Mouse (Mus musculus): ENCODE measurements around the gene Crkl. TPM values are rescaled to one million over a fixed set of nuclear protein-coding genes. Genes with fewer than 3 reads are reported as not detected.

Crkl gene
- polyA plus RNA-seq, 1 experiment from 2014 or later, result 70.9 TPM

- Histone ChIP-seq H3K9me3 (no peaks in the 10 kb centered on the region), H3K4me3 (no peak overlapping the region), H3K27me3 (replicated peaks; ENCODE audit: low read depth, poor library complexity, severe bottlenecking) (no peaks in the 10 kb centered on the region), H3K4me1 (no peaks in the 10 kb centered on the region), H3K36me3 (replicated peaks) (peaks cover 78% of the 10 kb centered on the region), H3K27ac (replicated peaks) (no peak overlapping the region)
- no peak for DNase-seq (ENCODE audit: low spot score)
- WGBS, result 88% methylated on average over 1 of the region's 1 CpGs
Observed at GRCm38 (mm10) chr16:17461596-17461995, 9.8 kb downstream of the Crkl start.

- H3K4me1 ChIP-seq, result no peaks in the 10 kb centered on the region
- no peak for DNase-seq (ENCODE audit: low spot score)
- H3K36me3 ChIP-seq (replicated peaks), result peaks cover 75% of the 10 kb centered on the region
- no peak overlapping the region for H3K4me3 ChIP-seq
- WGBS, result 90% methylated on average over 2 of the region's 2 CpGs
- H3K9me3 ChIP-seq, result no peaks in the 10 kb centered on the region
- no peak overlapping the region for H3K27ac ChIP-seq (replicated peaks)
- H3K27me3 ChIP-seq (replicated peaks; ENCODE audit: low read depth, poor library complexity, severe bottlenecking), result no peaks in the 10 kb centered on the region
Observed at GRCm38 (mm10) chr16:17463184-17463583, 11.4 kb downstream of the Crkl start.

DNA sequence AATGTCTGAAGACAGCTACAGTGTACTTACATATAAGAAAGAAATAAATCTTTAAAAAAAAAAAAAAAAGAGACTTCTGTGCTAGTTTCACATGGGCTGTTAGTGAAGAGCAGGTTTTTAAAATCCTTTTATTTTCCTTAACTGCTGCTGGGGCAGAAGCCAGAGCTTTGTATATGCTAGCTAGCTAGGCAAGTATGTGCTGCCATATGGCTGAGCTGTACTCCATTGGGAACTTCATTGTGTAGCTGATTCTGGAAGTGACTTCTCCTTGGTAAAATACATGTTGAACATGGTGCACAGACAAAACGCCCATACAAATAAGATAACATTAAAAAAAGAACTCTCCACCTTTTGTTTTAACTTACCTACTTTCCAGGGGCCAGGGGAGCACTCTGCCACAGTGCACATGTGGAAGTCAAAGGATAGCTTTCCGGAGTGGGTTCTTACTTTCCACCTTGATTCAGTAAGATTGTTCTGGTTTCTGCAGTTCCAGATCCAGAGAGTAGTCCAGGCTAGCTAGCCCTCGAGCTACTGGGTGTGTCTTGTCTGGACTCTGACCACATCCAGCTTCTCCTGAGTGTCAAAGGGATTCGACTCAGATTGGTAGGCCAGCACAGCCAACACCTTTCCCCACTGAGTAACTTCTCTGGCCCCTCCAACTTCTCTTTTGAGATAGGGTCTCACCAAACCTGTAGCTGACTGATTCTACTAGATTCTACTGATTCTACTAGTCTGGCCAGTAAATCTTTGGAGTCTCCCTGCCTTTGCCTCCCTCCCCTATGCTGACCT lies 15.3 kb downstream of the Crkl start:
- Histone ChIP-seq H3K4me3 (no peak overlapping the region), H3K36me3 (replicated peaks) (peaks cover 75% of the 10 kb centered on the region), H3K4me1 (no peaks in the 10 kb centered on the region), H3K27me3 (replicated peaks; ENCODE audit: low read depth, poor library complexity, severe bottlenecking) (no peaks in the 10 kb centered on the region), H3K9me3 (no peaks in the 10 kb centered on the region), H3K27ac (replicated peaks) (no peak overlapping the region)
- WGBS, result 89% methylated on average over 4 of the region's 4 CpGs
- no peak for DNase-seq (ENCODE audit: low spot score)

DNA sequence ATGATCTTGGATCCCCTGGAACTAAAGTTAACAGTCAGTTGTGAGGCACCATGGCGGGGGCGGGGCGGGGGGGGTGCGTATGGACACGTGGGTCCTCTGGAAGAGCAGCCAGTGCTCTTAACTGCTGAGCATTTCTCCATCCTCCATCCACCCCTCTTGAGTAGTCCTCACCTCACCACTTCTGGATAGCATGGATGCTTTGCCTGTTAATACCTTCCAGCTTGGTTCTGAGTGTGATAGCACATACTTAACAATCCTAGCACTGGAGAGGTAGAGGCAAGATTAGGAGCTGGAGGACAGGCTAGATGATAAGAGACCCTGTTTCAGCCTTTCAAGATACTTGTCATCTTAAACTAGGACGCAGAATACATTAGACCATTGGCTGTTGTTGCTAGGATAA lies 20.7 kb downstream of the Crkl start:
- H3K27ac ChIP-seq (replicated peaks), result no peak overlapping the region
- DNase-seq (ENCODE audit: low spot score), result no peak
- no peaks in the 10 kb centered on the region for H3K4me1 ChIP-seq
- H3K27me3 ChIP-seq (replicated peaks; ENCODE audit: low read depth, poor library complexity, severe bottlenecking), result no peaks in the 10 kb centered on the region
- H3K36me3 ChIP-seq (replicated peaks), result peaks cover 85% of the 10 kb centered on the region
- 89% methylated on average over 6 of the region's 6 CpGs for WGBS
- no peak overlapping the region for H3K4me3 ChIP-seq
- H3K9me3 ChIP-seq, result no peaks in the 10 kb centered on the region

GRCm38 (mm10) chr16:17474091-17474490 lies 22.3 kb downstream of the Crkl start:
- peak; percentile 25 for DNase-seq (ENCODE audit: low spot score)
- peaks cover 88% of the 10 kb centered on the region for H3K36me3 ChIP-seq (replicated peaks)
- H3K27me3 ChIP-seq (replicated peaks; ENCODE audit: low read depth, poor library complexity, severe bottlenecking), result no peaks in the 10 kb centered on the region
- H3K9me3 ChIP-seq, result no peaks in the 10 kb centered on the region
- no peak overlapping the region for H3K27ac ChIP-seq (replicated peaks)
- H3K4me3 ChIP-seq, result no peak overlapping the region
- H3K4me1 ChIP-seq, result no peaks in the 10 kb centered on the region

DNA sequence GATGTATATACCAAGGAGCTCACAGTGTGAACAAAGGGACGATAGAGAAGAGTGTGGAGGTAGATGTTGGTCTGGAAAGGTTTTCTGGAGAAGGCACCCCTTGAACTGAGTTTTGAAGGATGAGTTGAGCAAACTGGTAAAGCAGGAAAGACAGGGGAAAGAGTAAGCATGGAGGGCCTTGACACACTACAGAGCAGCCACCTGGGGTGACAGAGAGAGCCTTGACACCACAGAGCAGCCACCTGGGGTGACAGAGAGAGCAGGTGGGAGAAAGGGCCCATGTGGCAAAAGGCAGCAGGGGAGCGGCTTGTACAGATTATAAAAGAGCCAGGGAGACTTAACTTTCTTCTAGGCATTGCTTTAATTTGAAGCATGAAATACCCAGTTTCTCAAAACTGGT lies 23.0 kb downstream of the Crkl start:
- Histone ChIP-seq H3K27me3 (replicated peaks; ENCODE audit: low read depth, poor library complexity, severe bottlenecking) (no peaks in the 10 kb centered on the region), H3K36me3 (replicated peaks) (peaks cover 88% of the 10 kb centered on the region), H3K4me3 (no peak overlapping the region), H3K4me1 (no peaks in the 10 kb centered on the region), H3K9me3 (no peaks in the 10 kb centered on the region), H3K27ac (replicated peaks) (no peak overlapping the region)
- no peak for DNase-seq (ENCODE audit: low spot score)
- 91% methylated on average over 2 of the region's 2 CpGs for WGBS

GRCm38 (mm10) chr16:17475326-17475725 lies 23.5 kb downstream of the Crkl start:
- WGBS, result 92% methylated on average over 4 of the region's 4 CpGs
- no peak for DNase-seq (ENCODE audit: low spot score)

GRCm38 (mm10) chr16:17478331-17478943 lies 26.6 kb downstream of the Crkl start:
- no peak overlapping the region for H3K4me3 ChIP-seq
- H3K27ac ChIP-seq (replicated peaks), result no peak overlapping the region
- H3K36me3 ChIP-seq (replicated peaks), result peaks cover 88% of the 10 kb centered on the region
- WGBS, result 90% methylated on average over 4 of the region's 4 CpGs
- H3K27me3 ChIP-seq (replicated peaks; ENCODE audit: low read depth, poor library complexity, severe bottlenecking), result no peaks in the 10 kb centered on the region
- no peak for DNase-seq (ENCODE audit: low spot score)
- no peaks in the 10 kb centered on the region for H3K9me3 ChIP-seq
- H3K4me1 ChIP-seq, result no peaks in the 10 kb centered on the region

More at GRCm38 (mm10) chr16:17475326-17475725, 23.5 kb downstream of the Crkl start:
- H3K27me3 ChIP-seq (replicated peaks; ENCODE audit: low read depth, poor library complexity, severe bottlenecking), result no peaks in the 10 kb centered on the region
- H3K27ac ChIP-seq (replicated peaks), result no peak overlapping the region
- H3K4me3 ChIP-seq, result no peak overlapping the region
- peaks cover 88% of the 10 kb centered on the region for H3K36me3 ChIP-seq (replicated peaks)
- H3K9me3 ChIP-seq, result no peaks in the 10 kb centered on the region
- H3K4me1 ChIP-seq, result no peaks in the 10 kb centered on the region

DNA sequence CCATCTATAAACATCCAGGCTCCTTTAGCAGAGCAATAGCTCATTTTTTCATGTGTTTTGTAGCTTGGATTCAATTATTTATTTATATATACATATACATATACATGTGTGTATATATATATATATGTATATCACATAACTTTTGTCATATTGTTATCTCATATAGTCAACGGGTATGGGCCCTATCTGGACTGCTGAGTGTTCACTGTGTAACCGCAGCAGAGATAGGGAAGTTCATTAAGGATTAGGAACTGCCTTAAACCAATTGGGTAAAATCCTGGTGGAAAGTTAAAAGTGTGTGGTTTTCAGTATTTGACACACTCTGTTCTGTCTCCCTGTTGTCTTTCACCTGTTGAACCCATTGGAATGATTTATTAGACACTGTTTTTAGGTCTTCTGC lies 29.7 kb downstream of the Crkl start:
- 94% methylated on average over 2 of the region's 2 CpGs for WGBS
- Histone ChIP-seq H3K27me3 (replicated peaks; ENCODE audit: low read depth, poor library complexity, severe bottlenecking) (no peaks in the 10 kb centered on the region), H3K36me3 (replicated peaks) (peaks cover 98% of the 10 kb centered on the region), H3K4me1 (no peaks in the 10 kb centered on the region), H3K4me3 (no peak overlapping the region), H3K9me3 (no peaks in the 10 kb centered on the region), H3K27ac (replicated peaks) (no peak overlapping the region)
- no peak for DNase-seq (ENCODE audit: low spot score)

GRCm38 (mm10) chr16:17486505-17486904 lies 34.7 kb downstream of the Crkl start:
- H3K4me1 ChIP-seq, result peaks cover 12% of the 10 kb centered on the region
- H3K4me3 ChIP-seq, result no peak overlapping the region
- 81% methylated on average over 3 of the region's 3 CpGs for WGBS
- no peak overlapping the region for H3K27ac ChIP-seq (replicated peaks)
- peaks cover 30% of the 10 kb centered on the region for H3K27me3 ChIP-seq (replicated peaks; ENCODE audit: low read depth, poor library complexity, severe bottlenecking)
- H3K9me3 ChIP-seq, result no peaks in the 10 kb centered on the region
- peaks cover 65% of the 10 kb centered on the region for H3K36me3 ChIP-seq (replicated peaks)
- DNase-seq (ENCODE audit: low spot score), result no peak

- 47% methylated on average over 14 of the region's 14 CpGs for WGBS
- H3K36me3 ChIP-seq (replicated peaks), result peaks cover 42% of the 10 kb centered on the region
- no peak for DNase-seq (ENCODE audit: low spot score)
- H3K9me3 ChIP-seq, result no peaks in the 10 kb centered on the region
- H3K27me3 ChIP-seq (replicated peaks; ENCODE audit: low read depth, poor library complexity, severe bottlenecking), result peaks cover 37% of the 10 kb centered on the region
- peaks cover 12% of the 10 kb centered on the region for H3K4me1 ChIP-seq
- H3K4me3 ChIP-seq, result peak overlapping the region; percentile 64
- H3K27ac ChIP-seq (replicated peaks), result no peak overlapping the region
Observed at GRCm38 (mm10) chr16:17488478-17489468, 37.0 kb downstream of the Crkl start.

- H3K4me1 ChIP-seq, result peaks cover 12% of the 10 kb centered on the region
- H3K4me3 ChIP-seq, result peak within 1 kb of the TSS; percentile 64
- peak; percentile 45 for DNase-seq (ENCODE audit: low spot score)
- H3K27ac ChIP-seq (replicated peaks), result peak within 1 kb of the TSS; percentile 48; the same call in 1 of the 2 replicates
- peaks cover 34% of the 10 kb centered on the region for H3K36me3 ChIP-seq (replicated peaks)
- 1% methylated on average over 47 of the region's 47 CpGs for WGBS
- H3K27me3 ChIP-seq (replicated peaks; ENCODE audit: low read depth, poor library complexity, severe bottlenecking), result peaks cover 37% of the 10 kb centered on the region
- H3K9me3 ChIP-seq, result no peaks in the 10 kb centered on the region
Observed at GRCm38 (mm10) chr16:17489469-17490111, 37.8 kb downstream of the Crkl start, which contains the start of gene Aifm3. Gene Aifm3, plus strand, starts transcription at chr16:17489611.

All from embryonic facial prominence, embryonic 10.5 days (tissue).